Mouse (Mus musculus) forebrain, embryonic 11.5 days (tissue): ENCODE measurements around the gene Rfx5. TPM values are rescaled to one million over a fixed set of nuclear protein-coding genes. Genes with fewer than 3 reads are reported as not detected.
"Not testable (repeated sequence)": the region's sequence is repeated elsewhere in the genome, so short reads cannot be mapped to it uniquely, and the experiment has no call there.

Experiments
- ATAC-seq: fragments of 200-750 bp; cut with Nextera tagmentation; replicated peaks from 2 replicates; pipeline ENCODE4 v1.8.0; 2017; ENCODE audit warnings: moderate TSS enrichment; ENCODE audit not compliant: low FRiP score
- DNase-seq: peaks from one replicate; pipeline ENCODE4 v3.0.0-alpha.2; 2017; ENCODE audit warnings: low spot score
- H3K27ac ChIP-seq: fragments of 300-500 bp; sonication (generic); 2 replicates; pipeline ENCODE4 v1.5.1; 2014; ENCODE audit warnings: low read depth, low read length
- H3K27me3 ChIP-seq: fragments of 300-500 bp; sonication (generic); 2 replicates; pipeline ENCODE4 v1.6.1; 2014; ENCODE audit warnings: mild to moderate bottlenecking, low read length, mixed read lengths; ENCODE audit not compliant: control insufficient read depth, insufficient read depth
- H3K36me3 ChIP-seq: fragments of 300-500 bp; sonication (generic); 2 replicates; pipeline ENCODE4 v1.6.1; 2014; ENCODE audit warnings: mild to moderate bottlenecking, low read length, moderate library complexity, mixed read lengths; ENCODE audit not compliant: control insufficient read depth, insufficient read depth
- H3K4me1 ChIP-seq: fragments of 300-500 bp; sonication (generic); replicated peaks from 2 replicates; pipeline ENCODE4 v1.6.1; 2014; ENCODE audit warnings: low read length, mixed read lengths; ENCODE audit not compliant: control insufficient read depth, insufficient read depth
- H3K4me2 ChIP-seq: fragments of 300-500 bp; sonication (generic); 2 replicates; pipeline ENCODE4 v1.6.1; 2014; ENCODE audit warnings: low read depth, mild to moderate bottlenecking, low read length, moderate library complexity, mixed read lengths; ENCODE audit not compliant: severe bottlenecking
- H3K4me3 ChIP-seq: fragments of 300-500 bp; sonication (generic); 2 replicates; pipeline ENCODE4 v1.5.1; 2014; ENCODE audit warnings: low read depth, low read length
- H3K9ac ChIP-seq: fragments of 300-500 bp; sonication (generic); 2 replicates; pipeline ENCODE4 v1.6.1; 2014; ENCODE audit warnings: low read length
- H3K9me3 ChIP-seq: fragments of 300-500 bp; sonication (generic); 2 replicates; pipeline ENCODE4 v1.6.1; 2016; ENCODE audit warnings: low read length, mixed read lengths; ENCODE audit not compliant: control insufficient read depth
- WGBS: fragments of 180-500 bp; shearing (Covaris S2); extraction: QIAGEN DNeasy Blood & Tissue Kit; methylation state at CpG from one replicate; pipeline ENCODE4 v1.1.7; 2014; 5-methylcytosine and 5-hydroxymethylcytosine counted together
- polyA plus RNA-seq: library from polyadenylated mRNA; unstranded; fragments of >200 nt; fragmentation: Nextera tagmentation; extraction: Ambion mirVana; gene quantifications from 2 replicates; pipeline ENCODE4 v1.2.1, GENCODE M21; 2014

The Rfx5 gene
- polyA plus RNA-seq, 1 experiment from 2014 or later: 8.1 TPM

GRCm38 (mm10) chr3:94943706-94944105, 10.2 kb upstream of the Rfx5 start:
- 33% methylated on average over 3 of the region's 4 CpGs for WGBS
- not testable (repeated sequence) for H3K9me3 ChIP-seq, H3K9ac ChIP-seq, H3K4me3 ChIP-seq, DNase-seq, ATAC-seq, H3K27ac ChIP-seq, H3K27me3 ChIP-seq, H3K36me3 ChIP-seq, H3K4me1 ChIP-seq, H3K4me2 ChIP-seq

- H3K27me3 ChIP-seq: no peaks in the 10 kb centered on the region
- H3K4me2 ChIP-seq: no peak overlapping the region
- DNase-seq: no peak
- H3K36me3 ChIP-seq: no peaks in the 10 kb centered on the region
- H3K9ac ChIP-seq: no peak overlapping the region
- H3K4me3 ChIP-seq: no peak overlapping the region
- no peak overlapping the region for H3K27ac ChIP-seq
- H3K4me1 ChIP-seq: 0 out of 2 replicates have a peak, but pooled peaks cover 2% of the 10 kb centered on the region
- no peak for ATAC-seq
- 76% methylated on average over 3 of the region's 3 CpGs for WGBS
- no peaks in the 10 kb centered on the region; the same call in 1 of the 2 replicates for H3K9me3 ChIP-seq
Measured at GRCm38 (mm10) chr3:94948066-94948614, 5.7 kb upstream of the Rfx5 start.

GRCm38 (mm10) chr3:94949645-94950044, 4.2 kb upstream of the Rfx5 start:
- Histone ChIP-seq H3K9ac (no peak overlapping the region), H3K27me3 (no peaks in the 10 kb centered on the region), H3K36me3 (no peaks in the 10 kb centered on the region), H3K4me2 (no peak overlapping the region), H3K4me3 (no peak overlapping the region), H3K27ac (no peak overlapping the region), H3K9me3 (no peaks in the 10 kb centered on the region; the same call in 1 of the 2 replicates), H3K4me1 (0 out of 2 replicates have a peak, but pooled peaks cover 2% of the 10 kb centered on the region)
- no peak for DNase-seq
- WGBS: 88% methylated on average over 3 of the region's 3 CpGs
- no peak for ATAC-seq

GRCm38 (mm10) chr3:94952806-94953205, 1.1 kb upstream of the Rfx5 start:
- no peak for DNase-seq
- peaks cover 5% of the 10 kb centered on the region; the same call in 1 of the 2 replicates for H3K4me1 ChIP-seq
- H3K36me3 ChIP-seq: peaks cover 3% of the 10 kb centered on the region
- H3K9ac ChIP-seq: no peak overlapping the region; the same call in 1 of the 2 replicates
- no peak overlapping the region for H3K27ac ChIP-seq
- WGBS: 66% methylated on average over 5 of the region's 5 CpGs
- no peaks in the 10 kb centered on the region for H3K27me3 ChIP-seq
- H3K4me3 ChIP-seq: peak overlapping the region; percentile 67; the same call in 1 of the 2 replicates
- no peaks in the 10 kb centered on the region; the same call in 1 of the 2 replicates for H3K9me3 ChIP-seq
- H3K4me2 ChIP-seq: peak overlapping the region; percentile 75; the same call in 1 of the 2 replicates
- no peak for ATAC-seq

GRCm38 (mm10) chr3:94953384-94953763, 501 bp upstream of the Rfx5 start:
- 18% methylated on average over 9 of the region's 9 CpGs for WGBS
- Histone ChIP-seq H3K9ac (peak overlapping the region; percentile 88), H3K4me3 (peak overlapping the region; percentile 67), H3K27me3 (no peaks in the 10 kb centered on the region), H3K36me3 (peaks cover 4% of the 10 kb centered on the region), H3K4me1 (peaks cover 5% of the 10 kb centered on the region; the same call in 1 of the 2 replicates), H3K27ac (peak overlapping the region; percentile 89), H3K9me3 (no peaks in the 10 kb centered on the region; the same call in 1 of the 2 replicates), H3K4me2 (peak overlapping the region; percentile 75)
- ATAC-seq: peak; percentile 17; the same call in 1 of the 2 replicates
- DNase-seq: no peak

- Histone ChIP-seq H3K4me2 (no peak overlapping the region), H3K27ac (no peak overlapping the region), H3K27me3 (no peaks in the 10 kb centered on the region), H3K36me3 (peaks cover 5% of the 10 kb centered on the region), H3K4me1 (peaks cover 4% of the 10 kb centered on the region; the same call in 1 of the 2 replicates), H3K4me3 (no peak overlapping the region), H3K9me3 (no peaks in the 10 kb centered on the region), H3K9ac (no peak overlapping the region)
- WGBS: 91% methylated on average over 8 of the region's 8 CpGs
- ATAC-seq (no peak), DNase-seq (no peak)
Measured at GRCm38 (mm10) chr3:94958295-94958694, 4.4 kb downstream of the Rfx5 start.

GRCm38 (mm10) chr3:94959871-94960270, 6.0 kb downstream of the Rfx5 start:
- 48% methylated on average over 8 of the region's 8 CpGs for WGBS
- Histone ChIP-seq H3K4me2 (no peak overlapping the region), H3K4me3 (no peak overlapping the region), H3K9ac (no peak overlapping the region), H3K9me3 (no peaks in the 10 kb centered on the region), H3K27me3 (no peaks in the 10 kb centered on the region), H3K36me3 (peaks cover 5% of the 10 kb centered on the region), H3K4me1 (peaks cover 2% of the 10 kb centered on the region; the same call in 1 of the 2 replicates), H3K27ac (no peak overlapping the region)
- ATAC-seq: no peak
- DNase-seq: no peak

GRCm38 (mm10) chr3:94960322-94960721, 6.4 kb downstream of the Rfx5 start:
- ATAC-seq (no peak), DNase-seq (no peak)
- no peak overlapping the region for H3K27ac ChIP-seq
- H3K9me3 ChIP-seq: no peaks in the 10 kb centered on the region
- H3K27me3 ChIP-seq: no peaks in the 10 kb centered on the region
- no peaks in the 10 kb centered on the region for H3K4me1 ChIP-seq
- peaks cover 5% of the 10 kb centered on the region for H3K36me3 ChIP-seq
- no peak overlapping the region for H3K4me2 ChIP-seq
- H3K9ac ChIP-seq: no peak overlapping the region
- 53% methylated on average over 5 of the region's 5 CpGs for WGBS
- no peak overlapping the region for H3K4me3 ChIP-seq

GRCm38 (mm10) chr3:94964989-94965388, 11.1 kb downstream of the Rfx5 start:
- Histone ChIP-seq H3K4me3 (no peak overlapping the region), H3K4me1 (no peaks in the 10 kb centered on the region), H3K27ac (no peak overlapping the region), H3K4me2 (no peak overlapping the region), H3K36me3 (no peaks in the 10 kb centered on the region), H3K9me3 (no peaks in the 10 kb centered on the region), H3K27me3 (no peaks in the 10 kb centered on the region), H3K9ac (no peak overlapping the region)
- DNase-seq (no peak), ATAC-seq (no peak)
- 83% methylated on average over 1 of the region's 1 CpGs for WGBS
